Mouse (Mus musculus) lung, embryonic 14.5 days (tissue): ENCODE results near the gene Ezh1. TPM values are rescaled to one million over a fixed set of nuclear protein-coding genes. Genes with fewer than 3 reads are reported as not detected.

Source experiments
- ATAC-seq: fragments of 200-750 bp; cut with Nextera tagmentation; 2 replicates; pipeline ENCODE4 v1.8.0; 2017; ENCODE audit warnings: mild to moderate bottlenecking, moderate TSS enrichment, moderate library complexity; ENCODE audit not compliant: insufficient read depth
- DNase-seq: peaks from one replicate; pipeline ENCODE4 v3.0.0-alpha.2; 2015
- H3K27ac ChIP-seq: fragments of 300-500 bp; sonication (generic); 2 replicates; pipeline ENCODE4 v1.5.1; 2014; ENCODE audit warnings: low read depth, mild to moderate bottlenecking, moderate library complexity
- H3K27me3 ChIP-seq: fragments of 300-500 bp; sonication (generic); 2 replicates; pipeline ENCODE4 v1.6.1; 2014; ENCODE audit warnings: low read length, control low read depth; ENCODE audit not compliant: insufficient read depth
- H3K36me3 ChIP-seq: fragments of 300-500 bp; sonication (generic); 2 replicates; pipeline ENCODE4 v1.6.1; 2014; ENCODE audit warnings: control low read depth; ENCODE audit not compliant: insufficient read depth
- H3K4me1 ChIP-seq: fragments of 300-500 bp; sonication (generic); 2 replicates; pipeline ENCODE4 v1.6.1; 2014; ENCODE audit warnings: antibody characterized with exemption, control low read depth; ENCODE audit not compliant: insufficient read depth
- H3K4me2 ChIP-seq: fragments of 300-500 bp; sonication (generic); 2 replicates; pipeline ENCODE4 v1.6.1; 2014; ENCODE audit warnings: mild to moderate bottlenecking
- H3K4me3 ChIP-seq: fragments of 300-500 bp; sonication (generic); 2 replicates; pipeline ENCODE4 v1.5.1; 2014; ENCODE audit warnings: low read depth, low read length
- H3K9ac ChIP-seq: fragments of 300-500 bp; sonication (generic); 2 replicates; pipeline ENCODE4 v1.6.1; 2014
- H3K9me3 ChIP-seq: fragments of 300-500 bp; sonication (generic); 2 replicates; pipeline ENCODE4 v1.6.1; 2016; ENCODE audit warnings: low read depth, low read length, control low read depth
- CTCF ChIP-seq: IDR thresholded peaks from 2 replicates; pipeline ENCODE4 v1.5.1; 2016; ENCODE audit warnings: antibody characterized with exemption, low read depth
- WGBS: fragments of 180-500 bp; shearing (Covaris S2); extraction: QIAGEN DNeasy Blood & Tissue Kit; methylation state at CpG from one replicate; pipeline ENCODE4 v1.1.7; 2014; 5-methylcytosine and 5-hydroxymethylcytosine counted together
- polyA plus RNA-seq: library from polyadenylated mRNA; unstranded; fragments of >200 nt; fragmentation: Nextera tagmentation; extraction: Ambion mirVana; gene quantifications from 2 replicates; pipeline ENCODE4 v1.2.1, GENCODE M21; 2014

The Ezh1 gene
- polyA plus RNA-seq, 1 experiment from 2014 or later = 18.9 TPM

DNA sequence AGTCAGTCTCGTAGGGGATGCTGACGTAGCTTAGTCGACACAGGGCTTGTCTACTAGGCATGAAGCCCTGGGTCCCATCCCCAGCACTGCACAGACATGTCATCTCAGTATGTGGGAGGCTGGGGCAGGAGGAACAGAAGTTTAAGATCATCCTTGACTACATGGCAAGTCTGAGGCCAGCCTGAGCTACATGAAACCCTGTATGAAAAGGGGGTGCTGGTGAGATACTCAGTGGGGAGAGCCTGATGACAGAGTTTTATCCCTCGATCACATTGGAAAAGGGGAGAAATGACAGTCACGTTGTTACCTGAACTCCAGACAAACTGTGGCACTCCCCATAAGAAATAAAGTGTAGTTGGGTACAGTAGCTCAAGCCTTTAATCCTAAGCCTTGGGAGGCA, 38.7 kb downstream of the Ezh1 start:
- Histone ChIP-seq H3K9me3 (no peaks in the 10 kb centered on the region), H3K27me3 (no peaks in the 10 kb centered on the region), H3K27ac (no peak overlapping the region), H3K4me2 (no peak overlapping the region), H3K9ac (no peak overlapping the region), H3K4me1 (peaks cover 21% of the 10 kb centered on the region), H3K36me3 (peaks cover 3% of the 10 kb centered on the region; the same call in 1 of the 2 replicates), H3K4me3 (no peak overlapping the region)
- no peak for TF ChIP-seq CTCF
- ATAC-seq (no peak), DNase-seq (no peak)
- 87% methylated on average over 5 of the region's 5 CpGs for WGBS

DNA sequence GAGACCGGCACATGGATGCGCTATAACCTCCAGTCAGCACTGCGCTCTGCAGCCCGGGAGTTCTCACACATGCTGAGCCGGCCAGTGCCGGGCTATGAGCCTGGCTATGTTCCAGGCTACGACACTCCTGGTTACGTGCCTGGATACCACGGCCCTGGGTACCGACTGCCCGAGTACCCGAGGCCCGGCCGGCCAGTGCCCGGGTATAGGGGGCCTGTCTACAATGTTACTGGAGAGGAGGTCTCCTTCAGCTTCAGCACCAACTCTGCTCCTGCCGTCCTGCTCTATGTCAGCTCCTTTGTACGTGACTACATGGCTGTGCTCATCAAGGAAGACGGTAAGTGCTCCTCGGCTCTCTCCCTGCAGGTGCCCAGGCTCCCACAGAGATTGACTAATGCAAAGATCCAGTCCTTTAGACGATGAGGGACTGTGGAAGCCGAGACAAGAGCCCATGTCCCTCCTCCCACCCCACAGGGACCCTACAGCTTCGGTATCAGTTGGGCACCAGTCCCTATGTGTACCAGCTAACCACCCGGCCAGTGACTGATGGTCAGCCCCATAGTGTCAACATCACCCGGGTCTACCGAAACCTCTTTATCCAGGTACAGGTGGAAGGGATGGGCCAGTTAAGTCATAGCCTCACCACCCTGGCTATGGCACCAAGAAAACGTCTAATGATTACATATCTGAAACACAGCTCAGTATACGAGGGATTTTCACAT, 39.6 kb downstream of the Ezh1 start:
- no peak for DNase-seq
- WGBS = 86% methylated on average over 27 of the region's 27 CpGs

DNA sequence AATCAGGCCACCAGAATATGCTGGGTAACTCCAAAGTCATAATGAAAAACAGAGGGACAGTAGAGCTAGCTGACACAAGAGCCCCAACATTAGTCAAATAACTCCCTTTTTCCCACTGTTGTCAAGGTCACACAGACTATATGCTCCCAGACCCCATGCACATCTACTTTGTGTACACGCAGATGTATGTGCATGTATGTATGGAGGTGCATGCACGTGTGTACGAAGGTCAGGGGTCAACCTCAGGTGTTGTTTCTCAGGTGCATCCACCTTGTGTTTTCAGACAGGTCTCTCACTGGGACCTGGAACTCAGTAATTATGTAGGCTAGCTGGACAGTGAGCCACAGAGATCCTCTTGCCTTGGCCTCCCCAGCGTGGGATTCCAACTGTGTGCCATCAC, 40.8 kb downstream of the Ezh1 start:
- WGBS = 93% methylated on average over 4 of the region's 4 CpGs
- H3K4me3 ChIP-seq = no peak overlapping the region
- ATAC-seq (no peak), DNase-seq (no peak)
- H3K27ac ChIP-seq = no peak overlapping the region
- no peak overlapping the region for H3K9ac ChIP-seq
- no peak for TF ChIP-seq CTCF
- H3K4me1 ChIP-seq = peaks cover 13% of the 10 kb centered on the region
- H3K9me3 ChIP-seq = no peaks in the 10 kb centered on the region
- no peak overlapping the region for H3K4me2 ChIP-seq
- no peaks in the 10 kb centered on the region for H3K27me3 ChIP-seq
- H3K36me3 ChIP-seq = no peaks in the 10 kb centered on the region

More for the DNA sequence above, 39.6 kb downstream of the Ezh1 start:
- Histone ChIP-seq H3K9ac (no peak overlapping the region), H3K4me1 (peaks cover 21% of the 10 kb centered on the region), H3K9me3 (no peaks in the 10 kb centered on the region), H3K36me3 (no peaks in the 10 kb centered on the region), H3K4me2 (no peak overlapping the region), H3K27me3 (no peaks in the 10 kb centered on the region), H3K4me3 (no peak overlapping the region), H3K27ac (no peak overlapping the region)
- TF ChIP-seq CTCF = no peak
- no peak for ATAC-seq

DNA sequence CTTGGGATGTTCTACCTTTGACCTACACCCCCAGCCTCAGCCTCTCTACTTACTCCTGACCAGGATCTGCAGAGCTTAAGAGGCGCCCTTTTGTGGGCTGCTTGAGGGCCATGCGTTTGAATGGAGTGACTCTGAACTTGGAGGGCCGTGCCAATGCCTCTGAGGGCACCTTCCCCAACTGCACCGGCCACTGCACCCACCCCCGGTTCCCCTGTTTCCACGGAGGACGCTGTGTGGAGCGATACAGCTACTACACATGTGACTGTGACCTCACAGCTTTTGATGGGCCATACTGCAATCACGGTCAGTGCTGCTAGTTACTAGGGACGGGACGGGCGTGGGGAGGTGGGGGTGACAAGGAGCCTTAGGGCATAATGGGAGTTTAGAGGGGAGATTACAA, 41.3 kb downstream of the Ezh1 start:
- H3K27ac ChIP-seq = no peak overlapping the region
- H3K9me3 ChIP-seq = no peaks in the 10 kb centered on the region
- peaks cover 11% of the 10 kb centered on the region for H3K4me1 ChIP-seq
- no peak overlapping the region for H3K9ac ChIP-seq
- no peak overlapping the region for H3K4me2 ChIP-seq
- no peak overlapping the region for H3K4me3 ChIP-seq
- no peak for TF ChIP-seq CTCF
- H3K36me3 ChIP-seq = no peaks in the 10 kb centered on the region
- 89% methylated on average over 12 of the region's 12 CpGs for WGBS
- no peak for ATAC-seq
- H3K27me3 ChIP-seq = no peaks in the 10 kb centered on the region
- DNase-seq = no peak

DNA sequence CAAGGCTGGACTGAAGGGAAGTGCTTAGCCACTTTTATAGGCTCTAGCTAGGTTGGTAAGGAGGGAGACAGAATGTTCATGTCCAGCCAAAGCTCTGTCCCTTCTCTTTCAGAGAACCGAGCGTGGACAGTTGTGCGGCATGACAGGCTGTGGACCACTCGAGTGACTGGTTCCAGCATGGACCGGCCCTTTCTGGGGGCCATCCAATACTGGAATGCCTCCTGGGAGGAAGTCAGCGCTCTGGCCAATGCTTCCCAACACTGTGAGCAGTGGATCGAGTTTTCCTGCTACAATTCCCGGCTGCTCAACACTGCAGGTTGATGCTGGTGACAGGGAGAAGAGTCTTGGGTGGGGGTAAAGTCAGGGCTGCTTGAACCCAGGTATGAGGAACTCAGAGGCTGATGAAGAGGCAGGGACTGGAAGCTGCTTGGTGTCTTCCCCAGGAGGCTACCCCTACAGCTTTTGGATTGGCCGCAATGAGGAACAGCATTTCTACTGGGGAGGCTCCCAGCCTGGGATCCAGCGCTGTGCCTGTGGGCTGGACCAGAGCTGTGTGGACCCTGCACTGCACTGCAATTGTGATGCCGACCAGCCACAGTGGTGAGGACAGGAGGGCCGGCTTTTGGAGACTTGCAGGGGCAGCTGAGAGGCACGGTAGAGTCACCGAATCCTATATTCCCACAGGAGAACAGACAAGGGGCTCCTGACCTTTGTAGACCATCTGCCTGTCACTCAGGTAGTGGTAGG, 43.3 kb downstream of the Ezh1 start:
- Histone ChIP-seq H3K4me2 (no peak overlapping the region), H3K4me3 (no peak overlapping the region), H3K27me3 (peaks cover 11% of the 10 kb centered on the region; the same call in 1 of the 2 replicates), H3K4me1 (no peaks in the 10 kb centered on the region), H3K9ac (no peak overlapping the region), H3K27ac (no peak overlapping the region), H3K36me3 (no peaks in the 10 kb centered on the region), H3K9me3 (no peaks in the 10 kb centered on the region)
- 74% methylated on average over 14 of the region's 14 CpGs for WGBS
- no peak for TF ChIP-seq CTCF
- no peak for DNase-seq
- ATAC-seq = no peak

DNA sequence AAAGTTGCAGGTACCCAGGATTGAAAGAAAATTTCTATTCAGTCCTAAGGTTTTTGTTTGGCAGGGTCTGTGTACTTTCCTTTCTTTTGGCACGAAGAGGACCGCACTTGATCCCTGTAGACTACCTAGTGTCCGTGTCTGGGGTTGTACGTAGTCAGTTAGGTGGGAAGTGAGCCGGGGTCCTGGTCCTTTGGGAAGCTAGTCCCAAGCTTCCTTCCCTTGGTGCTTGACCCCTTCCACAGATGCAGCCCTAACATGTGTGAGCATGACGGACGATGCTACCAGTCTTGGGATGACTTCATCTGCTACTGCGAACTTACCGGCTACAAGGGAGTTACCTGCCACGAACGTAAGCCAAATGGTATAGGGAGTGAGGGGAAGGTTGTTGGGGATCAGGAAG, 44.3 kb downstream of the Ezh1 start:
- no peaks in the 10 kb centered on the region for H3K9me3 ChIP-seq
- no peak for TF ChIP-seq CTCF
- ATAC-seq = no peak
- no peak overlapping the region for H3K27ac ChIP-seq
- H3K4me2 ChIP-seq = no peak overlapping the region
- no peak overlapping the region for H3K4me3 ChIP-seq
- H3K4me1 ChIP-seq = 0 out of 2 replicates have a peak, but pooled peaks cover 3% of the 10 kb centered on the region
- H3K36me3 ChIP-seq = no peaks in the 10 kb centered on the region
- DNase-seq = no peak
- H3K9ac ChIP-seq = no peak overlapping the region
- WGBS = 87% methylated on average over 11 of the region's 11 CpGs
- H3K27me3 ChIP-seq = peaks cover 20% of the 10 kb centered on the region
